Mouse (Mus musculus): ENCODE measurements around the gene Rnd2. TPM values are rescaled to one million over a fixed set of nuclear protein-coding genes. Genes with fewer than 3 reads are reported as not detected.
"Not testable (repeated sequence)": the region's sequence is repeated elsewhere in the genome, so short reads cannot be mapped to it uniquely, and the experiment has no call there.

Rnd2 gene
- total RNA-seq, 2 experiments from 2014 or later, result 10.2 to 11.6 TPM

GRCm38 (mm10) chr11:101468731-101469130 is 3.9 kb downstream of the Rnd2 start:
- DNase-seq, result no peak

DNA sequence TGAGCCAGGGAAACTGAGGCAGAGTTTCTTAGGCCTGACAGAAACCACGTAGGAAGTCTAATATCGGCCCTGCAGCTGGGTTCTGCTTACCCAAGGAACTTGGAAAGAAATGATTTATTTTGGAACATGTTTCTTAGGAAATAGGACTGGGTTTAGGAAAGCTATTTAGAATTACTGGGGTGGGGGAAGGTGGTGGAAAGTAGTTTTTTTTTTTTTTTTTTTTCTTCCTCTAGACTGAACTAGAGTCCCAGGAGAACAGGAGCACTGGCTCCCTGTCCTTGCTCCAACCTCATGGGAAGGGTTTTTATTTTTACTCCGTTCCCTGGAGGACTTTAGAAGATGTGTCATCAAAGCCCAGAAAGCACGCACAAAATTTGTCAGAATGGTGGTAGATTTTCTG is 4.4 kb downstream of the Rnd2 start:
- DNase-seq, result no peak

DNA sequence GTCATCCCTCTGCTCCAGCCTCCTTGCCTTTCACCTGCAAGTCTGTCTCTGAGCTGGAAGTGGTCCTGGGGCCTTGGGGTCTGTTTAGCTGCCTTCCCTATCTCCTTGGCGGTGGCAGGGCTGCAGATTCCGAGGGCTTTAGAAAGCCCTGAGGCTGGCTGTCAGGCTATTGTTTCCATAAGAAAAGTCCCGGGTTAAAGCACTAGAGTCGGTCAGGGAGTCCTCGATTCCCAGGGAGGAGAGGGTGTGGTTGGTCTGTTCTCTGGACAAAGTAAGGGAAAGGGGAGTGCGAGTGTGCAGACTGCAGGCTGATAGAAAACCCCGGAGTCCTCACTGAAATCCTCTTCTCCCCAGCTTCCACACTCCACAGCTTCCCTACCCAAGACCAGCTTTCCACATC is 5.4 kb downstream of the Rnd2 start:
- DNase-seq, result no peak

GRCm38 (mm10) chr11:101471926-101472325 is 7.1 kb downstream of the Rnd2 start:
- DNase-seq, result no peak

GRCm38 (mm10) chr11:101472336-101472735 is 7.5 kb downstream of the Rnd2 start:
- no peak for DNase-seq

DNA sequence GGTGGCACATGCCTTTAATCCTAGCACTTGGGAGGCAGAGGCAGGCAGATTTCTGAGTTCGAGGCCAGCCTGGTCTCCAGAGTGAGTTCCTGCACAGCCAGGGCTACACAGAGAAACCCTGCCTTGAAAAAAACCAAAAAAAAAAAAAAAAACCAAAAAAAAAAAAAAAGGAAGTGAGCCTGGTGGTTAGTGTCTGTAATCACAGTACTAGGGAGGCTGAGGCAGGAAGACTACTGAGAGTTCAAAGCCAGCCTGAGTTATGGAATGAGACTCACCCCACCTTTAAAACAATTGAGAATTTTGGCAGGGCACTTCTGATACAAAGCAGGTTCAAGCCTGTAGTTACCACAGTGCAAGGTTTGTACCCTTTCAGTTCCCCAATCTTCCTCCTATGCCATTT is 8.9 kb downstream of the Rnd2 start:
- DNase-seq, result not testable (repeated sequence)

DNA sequence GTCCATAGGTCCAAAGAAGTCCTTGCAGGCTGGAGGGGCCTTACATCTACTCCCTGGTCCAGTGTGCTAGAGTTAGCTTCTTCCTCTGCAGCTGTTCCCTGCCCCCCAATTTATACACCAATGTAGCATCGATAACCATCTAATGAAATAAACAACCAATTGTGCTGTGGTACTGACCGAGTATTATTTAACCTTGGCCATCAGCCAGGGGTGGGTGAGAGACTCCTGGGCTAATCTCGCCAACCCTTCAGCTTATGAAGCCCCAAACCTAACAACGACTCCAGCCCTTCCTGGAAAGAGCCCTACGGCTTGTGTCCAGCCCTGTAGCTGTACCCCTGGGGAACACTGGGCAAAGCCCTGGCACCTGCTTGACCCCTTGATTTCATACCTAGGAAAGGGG is 9.5 kb downstream of the Rnd2 start:
- no peak for DNase-seq

DNA sequence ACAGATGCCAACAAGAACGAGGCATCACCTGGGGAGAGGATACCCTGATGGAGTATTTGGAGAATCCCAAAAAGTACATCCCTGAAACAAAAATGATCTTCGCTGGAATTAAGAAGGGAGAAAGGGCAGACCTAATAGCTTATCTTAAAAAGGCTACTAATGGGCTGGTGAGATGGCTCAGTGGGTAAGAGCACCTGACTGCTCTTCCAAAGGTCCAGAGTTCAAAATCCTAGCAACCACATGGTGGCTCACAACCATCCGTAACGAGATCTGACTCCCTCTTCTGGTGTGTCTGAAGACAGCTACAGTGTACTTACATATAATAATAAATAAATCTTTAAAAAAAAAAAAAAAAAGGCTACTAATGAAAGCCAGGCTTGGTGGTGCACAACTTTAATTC is 11.6 kb downstream of the Rnd2 start:
- DNase-seq, result not testable (repeated sequence)

- no peak for DNase-seq
Measured at GRCm38 (mm10) chr11:101477194-101477551, 12.4 kb downstream of the Rnd2 start.

DNA sequence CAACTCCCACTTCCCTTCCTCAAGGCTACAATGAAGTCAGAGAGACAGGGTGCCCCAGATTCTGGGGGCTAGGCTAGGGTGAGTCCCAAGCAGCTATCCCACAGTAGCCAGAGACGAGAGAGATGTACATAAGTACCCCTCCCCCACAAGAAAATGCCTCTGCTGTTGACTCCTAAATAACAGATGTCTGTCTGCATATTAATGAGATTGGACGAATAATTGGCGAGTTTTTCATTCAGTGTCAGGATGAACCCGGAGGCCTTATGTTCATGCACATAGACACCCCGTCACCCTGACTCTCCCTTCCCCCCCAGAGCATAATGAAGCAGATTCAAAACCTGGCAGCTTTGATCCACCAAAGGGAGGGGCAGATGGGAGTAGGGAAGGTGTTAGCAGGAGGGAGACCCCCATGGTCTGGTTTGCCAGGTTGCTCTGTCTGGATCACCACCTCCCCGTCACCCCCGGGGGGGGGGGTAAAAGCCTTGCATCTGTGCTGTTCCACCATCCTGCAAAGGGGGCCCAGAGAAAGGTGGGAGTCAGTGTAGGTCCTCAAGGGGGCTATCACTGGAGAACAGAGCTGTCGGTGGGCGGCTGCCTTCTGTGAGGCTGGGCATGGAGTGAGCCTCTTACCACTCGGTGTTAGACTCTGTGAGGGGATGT is 12.9 kb downstream of the Rnd2 start:
- no peak for DNase-seq

DNA sequence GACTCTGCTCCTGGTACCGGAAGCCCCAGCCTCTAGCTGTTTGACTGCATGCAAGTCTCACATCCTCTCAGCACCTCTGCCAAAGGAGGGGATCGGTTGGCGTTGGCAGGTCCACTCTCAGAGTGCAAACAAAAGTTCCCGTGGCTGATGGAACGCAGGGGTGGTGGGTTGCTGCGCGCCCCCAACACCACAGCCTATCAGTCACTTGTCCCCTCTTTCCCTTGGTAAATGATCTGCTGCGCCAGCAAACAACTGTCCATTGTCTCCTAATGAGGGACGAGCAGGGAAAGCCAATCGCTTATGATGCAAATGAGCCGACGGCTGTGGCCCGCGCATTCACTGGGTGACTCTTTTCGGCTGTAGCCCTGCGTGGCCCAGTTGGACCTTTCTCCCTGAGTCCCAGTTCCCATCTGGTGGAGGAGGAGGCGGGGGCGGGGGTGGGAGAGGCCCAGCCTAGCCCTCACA is 14.4 kb downstream of the Rnd2 start:
- no peak for DNase-seq

DNA sequence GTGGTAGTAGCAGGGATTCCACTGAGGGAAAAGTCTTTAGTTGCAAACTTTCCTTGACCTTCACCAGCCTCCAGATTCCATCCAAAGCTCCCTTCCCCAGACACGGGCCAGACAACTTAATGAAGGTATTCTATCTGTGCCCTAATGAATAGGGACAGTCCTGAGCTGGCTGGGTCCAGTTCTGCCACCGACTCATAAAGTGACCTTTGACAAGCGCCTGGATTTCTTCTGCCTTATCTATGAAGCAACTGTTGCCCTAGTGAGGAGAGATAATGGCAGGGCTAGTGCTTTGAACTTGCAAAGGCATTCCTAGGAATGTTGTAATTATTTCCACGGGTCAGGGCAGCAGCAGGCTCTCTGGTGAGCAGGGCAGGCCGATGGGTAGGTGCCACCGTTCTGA is 16.1 kb downstream of the Rnd2 start:
- no peak for DNase-seq

DNA sequence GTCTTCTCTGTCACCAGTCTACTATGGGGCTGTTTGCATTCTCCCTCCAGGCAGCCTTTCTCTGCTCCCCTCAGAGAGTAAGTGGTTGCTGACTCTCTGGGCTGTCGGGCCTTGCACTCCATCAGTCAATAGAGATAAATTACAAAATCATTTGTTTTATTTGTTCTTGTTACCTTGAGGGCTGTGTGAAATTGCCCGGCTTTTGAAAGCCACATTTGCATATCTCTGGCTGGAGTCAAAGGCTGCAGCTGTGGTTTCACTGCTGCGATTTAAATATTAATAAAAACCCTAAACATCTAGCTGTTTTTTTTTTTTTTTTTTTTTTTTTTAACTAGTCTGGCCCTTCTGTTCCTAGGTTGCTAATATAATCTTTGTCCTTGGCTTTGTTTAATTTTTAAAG is 19.0 kb downstream of the Rnd2 start:
- no peak for DNase-seq

DNA sequence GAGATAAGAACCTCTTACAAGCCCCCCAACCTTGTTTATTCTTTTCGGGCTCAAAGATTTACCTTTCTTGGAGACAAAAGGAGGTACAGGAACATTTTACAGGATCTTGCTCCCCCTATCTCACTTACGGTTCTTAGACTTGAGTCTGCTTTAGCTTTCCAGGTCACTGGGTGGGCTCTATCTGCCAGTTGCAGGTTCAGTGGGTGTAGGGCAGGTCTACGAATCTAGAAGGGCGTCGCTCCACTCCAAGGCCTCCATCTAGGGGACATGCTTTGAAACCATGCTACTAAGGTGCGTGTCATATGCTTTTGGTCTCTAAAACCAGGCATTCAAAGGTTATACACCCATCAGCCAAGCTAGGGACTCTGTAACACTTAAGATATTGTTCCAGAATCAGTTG is 19.4 kb downstream of the Rnd2 start:
- no peak for DNase-seq

- DNase-seq, result no peak
Measured at GRCm38 (mm10) chr11:101484814-101485213, 20.0 kb downstream of the Rnd2 start.

DNA sequence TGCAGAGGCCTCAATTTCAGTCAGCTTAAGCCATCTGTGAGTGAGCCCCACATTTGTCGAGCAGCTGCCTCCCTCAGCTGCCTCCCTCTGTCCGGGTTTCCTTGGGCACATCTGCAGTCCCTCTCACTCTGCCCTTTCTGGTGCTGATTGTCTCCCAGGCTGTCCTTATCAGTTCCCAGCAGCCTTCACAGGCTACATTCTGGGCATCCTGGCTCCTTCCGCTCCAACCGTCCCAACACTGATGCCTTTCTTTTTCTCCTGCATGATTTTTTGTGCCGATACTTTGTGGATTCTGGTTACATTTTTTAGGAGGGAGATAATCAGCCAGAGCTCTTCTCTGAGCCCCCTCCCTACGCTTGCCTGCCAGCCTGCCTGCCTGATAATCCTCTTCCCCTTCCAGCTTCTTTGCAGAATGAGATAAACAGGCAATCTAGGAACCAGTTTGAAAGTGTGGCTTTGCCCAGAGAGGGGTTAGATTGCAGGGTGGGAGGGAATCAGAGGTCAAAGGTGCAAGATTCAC is 20.8 kb downstream of the Rnd2 start:
- no peak for DNase-seq

DNA sequence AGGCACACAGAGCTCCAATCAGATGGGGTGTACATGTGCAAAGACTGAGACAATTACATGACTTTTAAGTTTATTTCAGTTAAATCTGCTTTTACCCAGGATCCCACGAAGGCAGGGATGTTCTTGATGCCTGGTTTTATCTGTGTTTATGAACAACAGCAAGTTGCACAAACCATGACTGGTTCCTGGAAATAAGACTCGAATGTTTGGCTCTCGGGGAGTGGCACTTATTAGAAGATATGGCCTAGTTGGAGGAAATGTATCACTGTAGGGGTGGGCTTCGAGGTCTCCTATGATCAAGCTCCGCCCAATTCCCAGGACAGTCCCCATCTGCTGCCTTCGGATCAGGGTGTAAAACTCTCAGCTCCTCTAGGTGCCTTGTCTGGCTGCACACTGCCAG is 21.3 kb downstream of the Rnd2 start:
- no peak for DNase-seq

- DNase-seq, result no peak
Measured at GRCm38 (mm10) chr11:101506269-101506780, 41.5 kb downstream of the Rnd2 start.

DNA sequence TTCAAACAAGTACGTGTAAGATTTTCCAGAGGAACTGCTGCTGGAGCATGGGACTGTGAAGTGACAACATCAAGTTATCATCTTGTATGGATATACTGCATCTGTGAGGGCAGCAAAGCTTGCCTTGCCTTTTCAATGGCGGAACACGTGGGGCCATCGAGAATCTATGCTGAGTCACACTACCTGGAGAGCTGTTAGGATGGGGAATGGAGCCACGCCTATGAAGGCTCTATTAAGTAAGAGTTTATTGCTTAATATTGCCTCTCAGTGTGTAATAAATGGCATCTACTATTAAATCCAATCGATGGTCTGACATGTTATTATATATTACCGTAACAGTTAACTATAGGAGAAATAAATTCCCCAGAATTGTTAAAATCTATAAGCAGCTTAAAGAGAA is 42.3 kb downstream of the Rnd2 start:
- DNase-seq, result no peak

- DNase-seq, result peak; percentile 27 to 31
Measured at GRCm38 (mm10) chr11:101518937-101519336, 54.1 kb downstream of the Rnd2 start.

GRCm38 (mm10) chr11:101519364-101519763 is 54.6 kb downstream of the Rnd2 start:
- DNase-seq, result no peak
